32 mouse cellular contexts compared by ENCODE assay signal in the genomic region with DNA sequence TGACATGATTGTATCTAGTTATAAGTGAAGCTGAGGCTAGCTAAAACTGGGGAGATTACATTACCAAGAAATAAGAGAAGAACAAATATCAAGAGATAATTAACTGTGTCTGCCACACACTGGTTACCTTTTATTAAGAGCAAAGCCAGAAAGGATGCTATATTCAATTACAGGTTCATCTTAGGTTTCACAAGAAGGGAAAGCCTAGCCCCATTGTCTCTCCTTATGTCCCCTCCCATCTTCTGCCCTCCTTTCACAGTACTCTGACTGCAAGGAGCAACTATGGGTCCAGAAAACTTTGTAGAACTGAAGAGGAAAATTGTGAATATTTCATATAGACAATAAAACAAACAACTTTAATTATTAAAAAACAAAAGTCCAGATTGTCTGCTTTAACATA.
"Had no signal": no experiment of that assay in that cellular context is flagged by ENCODE, and none has a peak within 500 bp of the region (broad histone marks: within the 10 kb centered on the region; RNA-seq: fewer than 3 reads in every experiment).

No protein-coding gene starts in this region.

- H3K9me3 ChIP-seq: heart, embryonic 10.5 days; heart, embryonic 12.5 days; heart, embryonic 13.5 days; heart, embryonic 15.5 days; hindbrain, embryonic 10.5 days; hindbrain, embryonic 12.5 days; hindbrain, embryonic 13.5 days; hindbrain, embryonic 15.5 days; intestine, embryonic 15.5 days had no signal

- H3K9ac ChIP-seq: heart, embryonic 12.5 days; heart, embryonic 13.5 days; heart, embryonic 15.5 days; hindbrain, embryonic 12.5 days; hindbrain, embryonic 13.5 days; hindbrain, embryonic 14.5 days; hindbrain, embryonic 15.5 days; intestine, embryonic 15.5 days had no signal

- H3K36me3 ChIP-seq: heart, embryonic 10.5 days; heart, embryonic 12.5 days; heart, embryonic 13.5 days; heart, embryonic 15.5 days; hindbrain, embryonic 10.5 days; hindbrain, embryonic 12.5 days; hindbrain, embryonic 13.5 days; hindbrain, embryonic 15.5 days; intestine, embryonic 15.5 days had no signal

- H3K27me3 ChIP-seq: heart, embryonic 12.5 days; heart, embryonic 13.5 days; heart, embryonic 15.5 days; hindbrain, embryonic 12.5 days; hindbrain, embryonic 13.5 days; hindbrain, embryonic 15.5 days; intestine, embryonic 15.5 days had no signal

- H3K4me2 ChIP-seq: heart, embryonic 11.5 days; heart, embryonic 12.5 days; heart, embryonic 13.5 days; heart, embryonic 15.5 days; hindbrain, embryonic 12.5 days; hindbrain, embryonic 13.5 days; hindbrain, embryonic 14.5 days; hindbrain, embryonic 15.5 days; intestine, embryonic 15.5 days had no signal

- ATAC-seq: hindbrain, embryonic 16.5 days; hindbrain, postnatal 0 days; inflammation-experienced regulatory T-cells, adult 6 months; intestine, embryonic 15.5 days; intestine, embryonic 16.5 days; intestine, postnatal 0 days had no signal

- H3K4me1 ChIP-seq: heart, embryonic 10.5 days; heart, embryonic 12.5 days; heart, embryonic 13.5 days; heart, embryonic 15.5 days; hindbrain, embryonic 10.5 days; hindbrain, embryonic 12.5 days; hindbrain, embryonic 13.5 days; hindbrain, embryonic 15.5 days; intestine, embryonic 15.5 days had no signal

- H3K4me3 ChIP-seq: heart, adult 2 months; heart, embryonic 10.5 days; heart, embryonic 12.5 days; heart, embryonic 13.5 days; heart, embryonic 15.5 days; hindbrain, embryonic 10.5 days; hindbrain, embryonic 12.5 days; hindbrain, embryonic 13.5 days; hindbrain, embryonic 15.5 days; intestine, embryonic 15.5 days; layer of hippocampus, adult 2 months; left cerebral cortex, adult 2 months had no signal

- DNase-seq: heart, adult 18-20 months; heart, adult 2 months; heart, postnatal 10 days; heart, postnatal 14 days; heart, postnatal 36 days; heart, postnatal 4 days; kidney, adult 11 months; kidney, adult 18-20 months; kidney, adult 8-10 months; kidney, adult 9 months; kidney, postnatal 10 days; kidney, postnatal 4 days; layer of hippocampus, adult 9-11 months; layer of hippocampus, postnatal 36 days had no signal

- H3K27ac ChIP-seq: heart, adult 2 months; heart, embryonic 10.5 days; heart, embryonic 13.5 days; heart, embryonic 15.5 days; hindbrain, embryonic 10.5 days; hindbrain, embryonic 12.5 days; hindbrain, embryonic 13.5 days; hindbrain, embryonic 14.5 days; hindbrain, embryonic 15.5 days; hindbrain, postnatal 0 days; intestine, embryonic 15.5 days; layer of hippocampus, adult 2 months; left cerebral cortex, adult 2 months had no signal
